Mouse (Mus musculus) layer of hippocampus, adult 2 months (tissue): ENCODE measurements around the gene Agt. TPM values are rescaled to one million over a fixed set of nuclear protein-coding genes. Genes with fewer than 3 reads are reported as not detected.
A peak's percentile ranks its signal among the peaks of the same experiment; 100 is the strongest.

Experiments
- DNase-seq, 2 experiments: peaks; one replicate each; pipeline ENCODE4 v3.0.0; 2022; ENCODE audit warnings: low spot score in 2 of 2
- H3K27ac ChIP-seq: fragments of 200-600 bp; 2 replicates; pipeline ENCODE4 v1.8.1; 2022
- H3K4me3 ChIP-seq: fragments of 200-600 bp; 2 replicates; pipeline ENCODE4 v1.8.1; 2022; ENCODE audit warnings: mild to moderate bottlenecking
- CTCF ChIP-seq: fragments of 200-600 bp; conservative IDR thresholded peaks from 2 replicates; pipeline ENCODE4 v1.8.1; 2022; ENCODE audit warnings: antibody characterized with exemption, mild to moderate bottlenecking, moderate library complexity
- long read RNA-seq, 2 experiments: library from polyadenylated mRNA; stranded (forward); transcript quantifications; one replicate each; pipeline ENCODE4 v2.0.0; 2021; ENCODE audit warnings: borderline mapping rate in 2 of 2
- total RNA-seq, 2 experiments: library from RNA; stranded (reverse); gene quantifications; 2 replicates each; pipeline ENCODE4 v1.2.3; 2021

Gene Agt
- total RNA-seq: 10 to 100 TPM; 29.9 to 33.9 TPM
- long read RNA-seq, experiment 1, transcript Agt-201 (5 exons, 1,891 nt): major isoform, 27 of 31 reads
- long read RNA-seq, experiment 1, partial matches to known transcripts: 3 of 31 reads
- long read RNA-seq, experiment 1, other reads (novel, unspliced or antisense): 1 of 31 reads
- long read RNA-seq, experiment 2, transcript Agt-201 (5 exons, 1,891 nt): major isoform, 23 of 32 reads
- long read RNA-seq, experiment 2, partial matches to known transcripts: 7 of 32 reads
- long read RNA-seq, experiment 2, other reads (novel, unspliced or antisense): 2 of 32 reads

DNA sequence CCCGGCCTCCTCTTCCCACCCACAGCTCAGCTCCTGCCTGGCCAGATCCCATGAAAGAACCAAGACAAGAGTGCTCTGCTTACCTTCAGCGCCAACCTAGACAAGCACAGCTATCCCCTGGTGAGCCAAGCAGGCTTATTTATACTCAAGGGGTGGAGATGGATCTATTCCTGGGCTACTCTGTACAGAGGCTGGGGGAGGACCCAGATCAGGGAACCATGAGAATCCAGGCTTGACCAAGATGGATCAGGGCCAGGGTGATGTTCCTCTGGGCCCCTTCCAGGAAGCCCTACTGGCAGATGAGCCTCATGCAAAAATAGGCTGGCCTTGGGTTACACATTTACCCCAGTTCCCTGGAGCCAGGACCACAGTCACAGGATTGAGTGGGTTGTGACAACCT, at the start of gene Agt:
TSS of gene Agt (minus strand) at position 114 of the 400 bp plus-strand sequence.
- Histone ChIP-seq H3K4me3 (no peak within 1 kb of the TSS; the same call in 1 of the 2 replicates), H3K27ac (peak within 1 kb of the TSS; percentile 89)
- no peak for DNase-seq
- no peak for TF ChIP-seq CTCF

DNA sequence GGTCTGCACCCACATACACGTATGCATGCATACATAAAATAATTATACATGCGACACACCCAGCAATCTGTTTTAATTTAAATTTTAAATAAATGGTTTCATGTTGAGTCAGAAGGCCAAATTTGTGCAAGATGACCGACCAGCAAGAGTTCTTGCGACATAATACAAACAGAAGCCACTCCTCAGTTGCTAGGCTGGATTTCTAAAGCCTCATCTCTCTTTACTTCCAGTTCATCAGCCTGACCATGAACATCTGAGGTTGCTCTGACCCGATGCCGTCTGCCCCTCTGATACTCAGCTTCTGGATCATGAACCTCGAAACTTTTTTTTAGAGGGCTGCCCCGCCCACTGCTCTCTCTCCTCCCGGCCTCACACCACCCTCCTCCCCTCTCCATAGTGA, 48.7 kb upstream of the Agt start:
- H3K4me3 ChIP-seq: no peak overlapping the region
- peak overlapping the region; percentile 92 for H3K27ac ChIP-seq
- no peak for TF ChIP-seq CTCF
- no peak for DNase-seq

DNA sequence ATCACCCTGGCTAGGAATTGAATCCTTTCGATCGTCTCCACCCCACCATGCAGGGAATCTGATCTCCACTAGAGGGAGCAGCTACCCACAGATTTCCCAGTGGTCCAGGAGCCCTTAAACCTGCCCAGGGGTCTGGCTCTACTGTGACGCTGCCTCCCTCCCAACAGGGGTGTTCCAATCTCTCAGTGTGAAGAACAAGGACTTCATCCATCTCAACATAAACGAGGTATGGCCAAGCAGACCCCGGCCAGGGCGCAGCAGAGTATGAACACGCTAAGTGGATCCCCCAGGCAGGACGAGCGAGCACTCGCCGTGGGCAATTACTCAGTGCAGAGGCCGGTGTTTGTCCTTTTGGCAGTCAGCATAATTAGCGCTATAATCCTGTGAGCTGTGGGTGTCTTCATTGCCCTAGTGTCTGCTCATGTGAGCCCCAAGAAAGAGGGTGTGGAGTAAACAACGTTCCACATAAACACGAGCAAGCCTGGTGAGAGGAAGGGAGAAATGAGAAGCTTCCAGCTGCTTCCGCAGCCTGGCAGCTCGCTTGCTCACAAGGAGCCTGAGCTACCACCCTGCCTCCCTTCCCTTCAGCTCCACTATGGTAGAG, 47.9 kb upstream of the Agt start:
- H3K4me3 ChIP-seq: peak overlapping the region; percentile 62
- TF ChIP-seq CTCF: peak; percentile 92
- peak overlapping the region; percentile 92 for H3K27ac ChIP-seq
- DNase-seq: peak; percentile 89 to 92

DNA sequence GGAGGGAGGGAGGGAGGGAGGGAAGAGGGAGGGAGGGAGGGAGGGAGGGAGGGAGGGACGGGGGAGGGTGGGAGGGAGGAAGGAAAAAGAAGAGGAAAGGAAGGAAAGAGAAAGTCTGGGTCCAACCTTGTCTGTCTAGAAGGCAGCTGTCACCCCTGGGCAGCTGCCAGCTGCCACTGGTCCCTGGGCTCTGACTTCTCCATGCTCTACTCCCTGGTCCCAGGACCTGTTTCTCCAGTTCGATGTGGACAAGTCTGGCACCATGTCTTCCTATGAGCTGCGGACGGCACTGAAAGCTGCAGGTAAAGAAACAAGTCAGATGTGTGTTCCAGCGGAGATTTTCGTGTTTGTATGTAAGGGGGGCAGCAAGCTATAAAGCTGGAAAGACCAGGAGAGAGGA, 44.8 kb upstream of the Agt start:
- no peak overlapping the region for H3K27ac ChIP-seq
- no peak overlapping the region for H3K4me3 ChIP-seq
- DNase-seq: no peak
- no peak for TF ChIP-seq CTCF

DNA sequence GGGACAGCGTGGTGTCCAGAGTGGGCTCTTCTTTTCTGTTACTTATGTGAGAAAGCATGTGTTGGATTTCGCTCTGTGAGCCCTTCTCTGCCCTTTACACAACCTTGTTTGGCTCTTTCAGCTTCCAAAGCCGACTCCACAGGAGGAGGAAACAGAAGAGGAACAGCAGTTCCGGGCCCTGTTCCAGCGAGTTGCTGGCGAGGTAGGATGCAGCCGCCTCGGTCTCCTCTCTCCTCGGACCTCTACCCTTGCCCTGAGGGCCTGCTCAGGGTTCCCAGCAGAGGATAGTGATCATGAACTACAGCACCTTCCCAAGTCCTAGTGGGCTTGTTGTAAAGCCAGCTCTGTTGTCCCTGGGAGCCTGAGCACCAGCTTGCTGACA, 39.5 kb upstream of the Agt start:
- Histone ChIP-seq H3K27ac (0 out of 2 replicates have a peak overlapping the region, but pooled peaks have one; percentile 6), H3K4me3 (no peak overlapping the region)
- no peak for TF ChIP-seq CTCF
- no peak for DNase-seq

DNA sequence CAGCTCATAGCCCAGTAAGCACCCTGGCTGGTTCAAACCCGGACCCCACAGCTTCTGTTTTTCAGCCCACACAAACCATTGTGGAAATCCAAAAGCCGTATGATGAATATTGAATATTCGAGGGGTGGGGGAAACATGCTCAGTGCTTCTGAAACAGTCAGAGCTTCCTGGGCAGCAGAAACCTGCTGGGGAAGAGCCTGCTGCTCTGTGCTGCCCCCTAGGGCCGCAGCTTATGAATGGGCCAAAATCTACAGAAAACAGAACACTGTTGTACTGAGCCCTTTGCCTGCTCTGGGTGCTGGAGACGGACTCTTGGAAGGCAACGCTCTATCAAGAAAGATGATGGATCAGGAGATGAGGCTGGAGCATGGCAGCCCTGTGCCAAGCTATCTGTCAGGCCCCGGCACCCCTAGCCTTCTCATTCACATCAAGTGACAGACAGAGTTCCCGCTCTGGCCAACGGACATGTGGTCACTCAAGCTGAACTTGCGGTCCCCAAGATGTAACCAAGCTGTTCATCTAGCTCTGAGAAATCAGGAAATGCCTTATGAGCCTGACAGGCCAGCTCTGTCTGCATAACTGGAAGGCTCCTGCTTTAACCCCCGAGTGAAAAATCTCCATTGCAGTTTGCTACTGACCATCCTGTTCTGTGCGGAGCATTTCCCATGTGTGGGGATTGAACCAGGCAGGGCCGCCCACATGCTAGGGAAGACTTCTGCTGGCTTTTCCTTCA, 38.9 kb upstream of the Agt start:
- Histone ChIP-seq H3K4me3 (no peak overlapping the region), H3K27ac (0 out of 2 replicates have a peak overlapping the region, but pooled peaks have one; percentile 6)
- peak in 1 of 2 experiments; percentile 56 for DNase-seq
- peak; percentile 92 for TF ChIP-seq CTCF

DNA sequence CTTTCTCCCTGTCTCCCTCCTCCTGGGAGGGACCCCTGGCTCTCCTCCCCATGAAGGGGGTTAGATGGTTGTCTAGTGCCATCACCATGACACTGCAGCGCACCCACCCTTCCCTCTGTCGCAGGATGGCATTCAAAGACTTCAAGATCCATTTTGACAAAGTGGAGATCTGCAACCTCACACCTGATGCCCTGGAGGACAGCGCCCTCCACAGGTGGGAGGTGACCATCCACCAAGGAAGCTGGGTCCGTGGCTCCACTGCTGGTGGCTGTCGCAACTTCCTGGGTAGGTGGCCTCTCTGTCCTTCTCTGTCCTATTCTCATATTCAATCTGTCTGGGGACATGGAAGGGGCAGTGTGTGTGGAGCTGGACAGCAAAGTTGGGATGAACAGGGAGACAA, 34.6 kb upstream of the Agt start:
- no peak overlapping the region for H3K27ac ChIP-seq
- TF ChIP-seq CTCF: peak; percentile 54
- no peak overlapping the region for H3K4me3 ChIP-seq
- no peak for DNase-seq

DNA sequence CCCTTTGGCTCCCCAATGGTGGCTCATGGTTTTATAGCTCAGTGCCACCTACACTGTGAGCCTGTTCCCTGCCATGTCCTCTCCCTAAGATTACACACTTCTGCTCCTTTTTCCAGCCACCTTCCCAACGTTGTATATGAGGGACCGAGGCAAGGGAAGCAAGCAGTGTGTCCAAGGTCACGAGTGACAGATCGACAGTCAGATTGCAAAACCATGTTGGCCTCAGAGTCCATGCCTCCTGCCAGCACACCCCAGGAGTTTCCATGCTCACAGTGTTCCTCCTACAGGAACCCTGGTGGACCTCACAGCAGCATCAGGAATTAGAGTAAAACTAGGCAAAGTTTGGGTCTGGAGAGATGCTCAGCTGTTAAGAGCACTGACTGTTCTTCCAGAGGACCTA, 19.9 kb upstream of the Agt start:
- no peak for TF ChIP-seq CTCF
- Histone ChIP-seq H3K4me3 (no peak overlapping the region), H3K27ac (no peak overlapping the region)
- no peak for DNase-seq

DNA sequence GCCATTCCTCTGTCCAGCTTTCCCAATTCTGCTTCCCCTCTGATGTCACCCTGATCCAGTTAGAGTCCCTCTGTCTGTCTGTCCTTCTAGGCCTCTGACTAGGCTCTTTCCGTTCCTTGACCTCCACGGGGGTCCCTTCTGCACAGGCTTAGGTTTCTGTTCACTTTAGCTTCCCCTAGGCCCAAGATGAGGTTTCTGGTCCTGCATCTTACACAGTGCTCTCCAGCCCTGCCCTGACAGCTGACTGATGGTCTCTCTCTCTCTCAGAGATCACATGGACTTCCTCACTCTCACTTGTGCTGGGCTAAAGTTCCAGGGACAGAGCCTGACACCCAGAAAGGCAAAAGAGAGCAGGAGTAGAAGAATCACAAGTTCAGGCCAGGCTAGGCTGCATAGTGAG, 17.1 kb upstream of the Agt start:
- no peak for TF ChIP-seq CTCF
- Histone ChIP-seq H3K4me3 (no peak overlapping the region), H3K27ac (peak overlapping the region; percentile 65; the same call in 1 of the 2 replicates)
- no peak for DNase-seq

DNA sequence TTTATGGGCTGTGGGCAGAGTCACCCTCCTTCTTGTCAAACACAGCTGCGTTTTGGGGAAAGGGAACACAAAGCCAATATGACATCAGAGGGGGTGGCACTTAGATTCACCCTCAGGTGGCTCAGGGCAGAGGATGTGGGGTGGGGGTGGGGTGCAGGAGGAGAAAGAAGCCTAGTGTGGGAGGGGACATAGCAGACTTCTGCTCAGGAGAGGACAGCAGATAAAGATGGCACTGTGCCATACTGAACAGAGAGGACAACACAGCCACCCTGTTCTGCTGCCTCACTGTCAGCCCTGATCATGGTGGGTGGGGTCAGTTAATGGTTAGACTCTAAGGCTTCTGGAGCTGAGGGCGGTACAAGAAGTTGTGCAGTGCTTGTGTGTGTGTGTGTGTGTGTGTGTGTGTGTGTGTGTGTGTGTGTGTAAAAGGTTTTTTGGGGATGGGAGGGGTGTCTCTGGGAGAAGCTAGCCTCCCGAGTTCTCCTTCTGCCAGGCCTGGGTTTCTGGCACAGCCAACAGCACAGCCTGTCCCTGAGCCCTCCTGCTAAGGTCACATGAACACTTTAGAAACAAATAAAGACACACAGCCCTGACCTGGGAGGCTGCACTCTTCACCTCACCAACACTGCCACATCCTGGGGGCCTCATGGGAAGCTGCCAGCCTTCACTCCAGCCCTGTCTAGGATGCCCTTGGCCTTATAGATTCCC, 16.4 kb upstream of the Agt start:
- TF ChIP-seq CTCF: no peak
- Histone ChIP-seq H3K4me3 (no peak overlapping the region), H3K27ac (peak overlapping the region; percentile 73)
- peak in 1 of 2 experiments; percentile 9 for DNase-seq

DNA sequence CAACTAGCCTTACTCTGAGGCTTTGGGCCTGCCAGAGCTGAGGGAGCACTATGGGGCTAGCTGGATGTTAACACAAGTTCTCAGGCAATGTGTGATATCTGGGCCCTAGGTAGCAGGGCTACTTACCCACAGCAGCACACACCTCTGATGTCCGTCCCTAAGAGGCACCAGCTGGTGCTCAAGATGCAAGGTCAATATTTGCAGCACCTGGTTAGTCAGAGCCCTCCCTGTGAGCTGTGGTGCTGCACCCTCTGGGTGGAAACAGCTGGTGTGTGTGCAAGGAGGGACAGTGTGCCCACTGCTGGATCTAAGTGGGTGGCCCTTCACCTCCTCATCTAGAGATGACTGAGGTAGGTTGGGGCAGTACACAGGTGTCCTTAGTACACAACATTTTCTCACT, 7.2 kb upstream of the Agt start:
- Histone ChIP-seq H3K4me3 (no peak overlapping the region), H3K27ac (no peak overlapping the region)
- TF ChIP-seq CTCF: no peak
- no peak for DNase-seq

DNA sequence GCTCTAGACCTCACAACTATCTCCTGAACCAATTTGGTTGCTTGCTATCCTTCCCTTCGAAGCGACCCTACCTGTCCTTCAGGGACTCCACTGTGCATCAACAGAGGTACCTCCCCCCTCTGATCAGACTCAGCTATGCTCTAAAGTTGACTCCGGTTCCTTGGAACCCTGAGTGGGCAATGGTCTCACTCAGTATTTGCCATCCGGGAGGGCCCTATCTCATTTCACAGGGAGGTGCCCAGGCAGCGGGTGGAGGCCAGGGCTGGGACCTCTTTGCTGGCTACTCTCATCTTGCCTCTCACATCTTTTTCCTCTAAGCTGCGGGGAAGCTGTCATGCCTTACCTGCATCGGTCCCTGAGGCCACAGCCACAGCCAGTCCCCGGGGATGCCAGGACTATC, 6.3 kb upstream of the Agt start, which contains the start of gene Capn9:
TSS of gene Capn9 (plus strand) at position 301 of the 400 bp plus-strand sequence.
- no peak for DNase-seq
- H3K27ac ChIP-seq: no peak within 1 kb of the TSS
- no peak within 1 kb of the TSS for H3K4me3 ChIP-seq
- TF ChIP-seq CTCF: no peak
